Mouse (Mus musculus) heart, embryonic 14.5 days (tissue): Measurements from ENCODE around the gene Ppfia3. TPM values are rescaled to one million over a fixed set of nuclear protein-coding genes. Genes with fewer than 3 reads are reported as not detected.
A peak's percentile ranks its signal among the peaks of the same experiment; 100 is the strongest.

Experiments
- ATAC-seq: fragments of 200-750 bp; cut with Nextera tagmentation; 2 replicates; pipeline ENCODE4 v1.8.0; 2017; ENCODE audit warnings: low read depth, moderate TSS enrichment; ENCODE audit not compliant: insufficient number of reproducible peaks, insufficient read depth, low FRiP score
- H3K27ac ChIP-seq, 2 experiments: fragments of 200-500 bp in 1 of 2; fragments of 300-500 bp in 1 of 2; sonication (generic) in 1 of 2; replicated peaks in 1 of 2; 2 replicates each; pipeline ENCODE4 v1.5.1; 2012 to 2014; ENCODE audit warnings: low read depth in 2 of 2, low read length in 2 of 2, control low read depth in 1 of 2, mild to moderate bottlenecking in 1 of 2, mixed read lengths in 1 of 2; ENCODE audit not compliant: control insufficient read depth in 1 of 2, insufficient read depth in 1 of 2
- H3K27me3 ChIP-seq: fragments of 300-500 bp; sonication (generic); 2 replicates; pipeline ENCODE4 v1.6.1; 2014; ENCODE audit warnings: mild to moderate bottlenecking, low read length, control low read depth; ENCODE audit not compliant: control insufficient read depth, insufficient read depth
- H3K36me3 ChIP-seq: fragments of 300-500 bp; sonication (generic); 2 replicates; pipeline ENCODE4 v1.6.1; 2014; ENCODE audit warnings: mild to moderate bottlenecking, control low read depth, low read length, mixed read lengths; ENCODE audit not compliant: control insufficient read depth, insufficient read depth
- H3K4me1 ChIP-seq, 2 experiments: fragments of 200-500 bp in 1 of 2; fragments of 300-500 bp in 1 of 2; sonication (generic) in 1 of 2; 2 replicates each; pipeline ENCODE4 v1.6.1; 2012 to 2014; ENCODE audit warnings: low read length in 2 of 2, control low read depth in 1 of 2, mixed read lengths in 1 of 2; ENCODE audit not compliant: control insufficient read depth in 2 of 2, insufficient read depth in 2 of 2
- H3K4me2 ChIP-seq: fragments of 300-500 bp; sonication (generic); 2 replicates; pipeline ENCODE4 v1.6.1; 2014; ENCODE audit warnings: mild to moderate bottlenecking, low read length
- H3K4me3 ChIP-seq, 2 experiments: fragments of 200-500 bp in 1 of 2; fragments of 300-500 bp in 1 of 2; sonication (generic) in 1 of 2; 2 replicates each; pipeline ENCODE4 v1.5.1; 2012 to 2014; ENCODE audit warnings: low read length in 2 of 2, mild to moderate bottlenecking in 2 of 2, control low read depth in 1 of 2, low read depth in 1 of 2, moderate library complexity in 1 of 2; ENCODE audit not compliant: control insufficient read depth in 1 of 2, insufficient read depth in 1 of 2
- H3K9ac ChIP-seq: fragments of 300-500 bp; sonication (generic); 2 replicates; pipeline ENCODE4 v1.6.1; 2014; ENCODE audit warnings: mild to moderate bottlenecking, low read length
- H3K9me3 ChIP-seq: fragments of 300-500 bp; sonication (generic); 2 replicates; pipeline ENCODE4 v1.6.1; 2016; ENCODE audit warnings: low read length, control low read depth; ENCODE audit not compliant: control insufficient read depth
- WGBS: fragments of 180-500 bp; shearing (Covaris S2); extraction: QIAGEN DNeasy Blood & Tissue Kit; methylation state at CpG from one replicate; pipeline ENCODE4 v1.1.7; 2014; 5-methylcytosine and 5-hydroxymethylcytosine counted together
- polyA plus RNA-seq: library from polyadenylated mRNA; unstranded; fragments of >200 nt; fragmentation: Nextera tagmentation; extraction: Ambion mirVana; gene quantifications from 2 replicates; pipeline ENCODE4 v1.2.1, GENCODE M21; 2014

Gene Ppfia3
- polyA plus RNA-seq, 1 experiment from 2014 or later: 2.7 TPM

- Histone ChIP-seq H3K9ac (peak overlapping the region; percentile 69), H3K27ac (peak overlapping the region in 1 of 2 experiments; percentile 36; a peak in 2 of 4 replicates), H3K9me3 (no peaks in the 10 kb centered on the region), H3K4me3 (peak overlapping the region; percentile 62 to 78), H3K4me1 (peaks cover 10 to 29% of the 10 kb centered on the region in 2 experiments), H3K27me3 (peaks cover 61% of the 10 kb centered on the region), H3K4me2 (peak overlapping the region; percentile 99), H3K36me3 (peaks cover 2% of the 10 kb centered on the region; the same call in 1 of the 2 replicates)
- WGBS: under 1% methylated on average over 70 of the region's 70 CpGs
- ATAC-seq: peak; percentile 89
These were observed 431 bp upstream of the Ppfia3 start for GRCm38 (mm10) chr7:45367020-45367880.

GRCm38 (mm10) chr7:45365742-45366651 lies 822 bp downstream of the Ppfia3 start:
- no peak for ATAC-seq
- no peaks in the 10 kb centered on the region for H3K9me3 ChIP-seq
- peaks cover 12 to 36% of the 10 kb centered on the region in 2 experiments for H3K4me1 ChIP-seq
- H3K27me3 ChIP-seq: peaks cover 73% of the 10 kb centered on the region
- no peak overlapping the region for H3K27ac ChIP-seq
- WGBS: 4% methylated on average over 33 of the region's 35 CpGs
- H3K9ac ChIP-seq: peak overlapping the region; percentile 69
- H3K4me2 ChIP-seq: peak overlapping the region; percentile 99
- no peaks in the 10 kb centered on the region for H3K36me3 ChIP-seq
- peak overlapping the region; percentile 42 to 62 for H3K4me3 ChIP-seq

- Histone ChIP-seq H3K27ac (no peak overlapping the region), H3K4me2 (no peak overlapping the region), H3K27me3 (peaks cover 81% of the 10 kb centered on the region), H3K36me3 (no peaks in the 10 kb centered on the region), H3K9me3 (no peaks in the 10 kb centered on the region), H3K4me3 (no peak overlapping the region), H3K9ac (no peak overlapping the region), H3K4me1 (peaks cover 9 to 21% of the 10 kb centered on the region in 2 experiments)
- no peak for ATAC-seq
- WGBS: 55% methylated on average over 2 of the region's 2 CpGs
These were observed 2.8 kb downstream of the Ppfia3 start for GRCm38 (mm10) chr7:45363983-45364382.

- 8% methylated on average over 13 of the region's 13 CpGs for WGBS
These were observed 4.0 kb downstream of the Ppfia3 start for GRCm38 (mm10) chr7:45362801-45363200.

GRCm38 (mm10) chr7:45361243-45361804 lies 5.5 kb downstream of the Ppfia3 start:
- Histone ChIP-seq H3K27ac (no peak overlapping the region), H3K4me2 (peak overlapping the region; percentile 71), H3K4me1 (peaks cover 2 to 14% of the 10 kb centered on the region in 2 experiments; a peak in 3 of 4 replicates), H3K4me3 (peak overlapping the region; percentile 35 to 37), H3K36me3 (no peaks in the 10 kb centered on the region), H3K9ac (peak overlapping the region; percentile 52; the same call in 1 of the 2 replicates), H3K27me3 (peaks cover 76% of the 10 kb centered on the region), H3K9me3 (no peaks in the 10 kb centered on the region)
- peak; percentile 64 for ATAC-seq
- under 1% methylated on average over 43 of the region's 43 CpGs for WGBS

More at GRCm38 (mm10) chr7:45362801-45363200, 4.0 kb downstream of the Ppfia3 start:
- Histone ChIP-seq H3K4me2 (no peak overlapping the region), H3K9me3 (no peaks in the 10 kb centered on the region), H3K9ac (no peak overlapping the region), H3K36me3 (no peaks in the 10 kb centered on the region), H3K27ac (no peak overlapping the region), H3K4me3 (no peak overlapping the region), H3K27me3 (peaks cover 70% of the 10 kb centered on the region), H3K4me1 (peaks cover 7 to 19% of the 10 kb centered on the region in 2 experiments)
- ATAC-seq: no peak

GRCm38 (mm10) chr7:45360404-45361125 lies 6.3 kb downstream of the Ppfia3 start:
- H3K4me2 ChIP-seq: no peak overlapping the region
- H3K27me3 ChIP-seq: peaks cover 68% of the 10 kb centered on the region
- 34% methylated on average over 18 of the region's 18 CpGs for WGBS
- ATAC-seq: no peak
- no peaks in the 10 kb centered on the region for H3K36me3 ChIP-seq
- no peak overlapping the region for H3K9ac ChIP-seq
- H3K4me3 ChIP-seq: no peak overlapping the region
- peaks cover 2 to 8% of the 10 kb centered on the region in 2 experiments; a peak in 3 of 4 replicates for H3K4me1 ChIP-seq
- H3K27ac ChIP-seq: no peak overlapping the region
- no peaks in the 10 kb centered on the region for H3K9me3 ChIP-seq
